Mouse (Mus musculus): ENCODE measurements around the gene Smn1. TPM values are rescaled to one million over a fixed set of nuclear protein-coding genes. Genes with fewer than 3 reads are reported as not detected.

Gene Smn1
- 78.6 TPM for total RNA-seq (2023)

GRCm38 (mm10) chr13:100124423-100125257 is at the start of gene Smn1:
Gene Smn1 (plus strand): TSS chr13:100124852.

DNA sequence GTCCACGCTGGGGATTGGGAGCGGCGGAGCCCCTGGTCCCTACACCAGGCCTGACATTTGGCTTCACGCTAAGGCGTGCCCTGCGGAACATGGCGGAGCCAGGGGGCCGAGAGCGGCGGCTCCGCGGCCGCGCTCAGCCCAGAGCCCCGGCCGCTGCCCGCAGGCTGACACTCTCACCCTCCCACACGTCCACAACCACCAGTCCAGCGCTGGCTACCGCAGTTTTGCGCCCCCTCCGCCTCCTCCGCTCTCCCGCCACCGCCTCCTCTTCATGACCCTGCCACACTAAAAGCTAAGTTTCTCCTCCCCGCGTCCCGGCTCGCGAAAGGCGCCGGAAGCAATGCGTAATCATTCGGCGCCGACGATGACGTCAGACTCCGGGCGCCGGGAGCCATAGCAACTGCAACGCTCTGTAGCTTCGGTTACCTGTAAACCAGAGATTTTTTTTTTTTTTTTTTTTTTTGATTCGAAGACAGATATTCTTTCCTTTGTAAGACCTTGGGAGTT is 20.9 kb upstream of the Smn1 start, which contains the start of gene Bdp1:
Gene Bdp1 (minus strand): TSS at position 323 of the 507 bp plus-strand sequence.

GRCm38 (mm10) chr13:100107652-100108472 is 16.8 kb upstream of the Smn1 start, which contains the start of gene Serf1:
Gene Serf1 (plus strand): TSS chr13:100108012.

Other genes starting within 250 kb of the Smn1 start
- not detected for gene Cartpt, start 223.8 kb upstream of the Smn1 start, total RNA-seq (2023)
- 14.6 TPM for gene Mccc2, start 109.2 kb upstream of the Smn1 start, total RNA-seq (2023)
- 77.8 TPM for gene Bdp1, start 20.8 kb upstream of the Smn1 start, total RNA-seq (2023)
- 2.0 TPM for gene Serf1, start 16.8 kb upstream of the Smn1 start, total RNA-seq (2023)
- 1.4 TPM for gene Naip2, start 77.2 kb downstream of the Smn1 start, total RNA-seq (2023)
- 0.62 TPM for gene Naip5, start 121.5 kb downstream of the Smn1 start, total RNA-seq (2023)
- 0.38 TPM for gene Naip6, start 192.8 kb downstream of the Smn1 start, total RNA-seq (2023)

All from CD4-positive naive resting alpha-beta T cell, adult 57 days (primary cell).